Mouse (Mus musculus) embryonic stem cell, embryonic (primary cell): Measurements from ENCODE around the gene Prune1.

Experiments
- CTCF ChIA-PET, 4 experiments: fragments of 300-600 bp in 2 of 4; fragments of 350-600 bp in 2 of 4; sonication (Branson Sonifier 250); formaldehyde crosslinking; loops; one replicate each; lab custom pipeline; 2022; ENCODE audit warnings: inconsistent platforms in 2 of 4; lab: Charles Lee
- POLR2A ChIA-PET, 4 experiments: fragments of 300-600 bp in 2 of 4; fragments of 350-600 bp in 2 of 4; sonication (Branson Sonifier 250); formaldehyde crosslinking; loops; one replicate each; lab custom pipeline; 2022; ENCODE audit warnings: antibody characterized with exemption in 4 of 4, inconsistent platforms in 1 of 4; lab: Charles Lee

The Prune1 gene

DNA sequence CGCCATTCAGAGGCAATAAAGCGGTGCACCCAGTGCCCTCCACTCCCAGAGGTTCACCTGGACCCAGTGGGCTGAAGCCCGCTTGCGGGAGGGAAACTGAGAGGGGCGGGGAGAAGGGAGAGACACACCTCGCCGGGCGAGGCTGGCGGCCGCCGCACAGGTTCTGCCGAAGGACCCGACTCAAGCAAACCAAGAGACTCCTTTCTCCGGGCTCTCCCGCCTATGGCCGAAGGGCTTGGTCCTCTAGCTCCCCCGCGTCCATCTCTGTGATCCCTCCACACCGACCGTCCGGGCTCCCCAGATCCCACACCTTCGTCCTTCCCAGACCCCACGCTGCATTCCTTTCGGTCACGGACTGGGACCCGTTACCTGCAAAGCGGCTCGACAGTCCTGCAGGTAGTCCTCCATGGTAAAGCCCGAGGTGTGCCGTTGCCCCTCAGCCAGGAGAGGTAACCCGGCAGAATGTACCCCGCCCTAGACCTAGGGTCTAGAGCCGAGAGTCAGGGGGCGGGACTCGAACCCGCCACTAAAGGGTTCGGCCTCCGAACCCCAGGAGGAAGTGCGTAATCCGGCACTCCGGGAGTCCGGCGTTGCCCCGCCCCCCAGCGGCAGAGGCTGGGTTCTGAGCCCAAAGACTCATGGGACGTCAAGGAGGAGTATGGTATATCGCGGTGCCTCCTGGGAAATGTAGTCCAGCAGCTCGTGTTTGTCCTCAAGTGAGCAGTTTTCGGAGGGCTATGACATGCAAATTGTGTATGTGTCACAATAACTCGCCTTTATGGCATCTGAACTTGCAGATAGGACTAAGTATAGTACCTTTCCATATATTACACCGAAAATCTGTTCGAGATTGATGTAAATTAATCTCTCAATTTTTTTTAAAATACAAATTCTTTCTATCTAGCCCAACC lies at the start of gene Prune1, which contains the start of gene Mindy1:
TSS of gene Prune1 (minus strand) at position 861 of the 911 bp plus-strand sequence.
TSS of gene Mindy1 (plus strand) at position 130 of the 911 bp plus-strand sequence.
- ChIA-PET POLR2A (interaction anchor here (0.6 to 5.9 kb wide), 51 partner anchors 8 to 1198 kb away, joined by 3 to 51 read pairs (median 4); partner anchors contain the start of genes Cdc42se1 (in 2 of the 4), Cers2 (in 2 of the 4), Mllt11 (in 2 of the 4) and Bnipl (in 1 of the 4)), CTCF (interaction anchor here (0.6 to 1.6 kb wide), 13 partner anchors 9 to 868 kb away, joined by 3 to 5 read pairs (median 3); partner anchors contain the start of genes Cers2 (in 1 of the 4) and Gabpb2 (in 1 of the 4))

DNA sequence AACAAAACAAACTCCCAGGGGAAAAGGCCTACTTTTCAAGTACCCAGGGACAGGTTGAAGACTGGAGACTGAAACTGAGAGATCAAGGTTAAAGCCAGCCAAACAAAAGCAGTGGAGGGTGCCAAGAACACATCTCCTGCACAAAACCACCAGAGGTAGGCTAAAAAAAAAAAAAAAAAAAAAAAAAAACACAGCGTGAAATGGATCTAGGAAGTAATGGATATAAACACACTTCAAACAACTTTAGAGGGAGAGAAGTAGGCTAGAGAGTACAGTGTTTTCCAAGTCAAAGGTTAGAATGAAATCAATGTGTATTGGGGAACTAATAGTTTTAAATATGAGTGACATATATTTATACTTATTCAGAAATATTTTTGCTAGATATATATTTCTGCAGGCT lies 49.7 kb upstream of the Prune1 start:
- ChIA-PET CTCF (interaction anchor here in 1 of 4 experiments (0.5 kb wide), 1 partner anchor 181 kb away, joined by 4 read pairs; no protein-coding TSS in a partner anchor), POLR2A (no interaction called here)

DNA sequence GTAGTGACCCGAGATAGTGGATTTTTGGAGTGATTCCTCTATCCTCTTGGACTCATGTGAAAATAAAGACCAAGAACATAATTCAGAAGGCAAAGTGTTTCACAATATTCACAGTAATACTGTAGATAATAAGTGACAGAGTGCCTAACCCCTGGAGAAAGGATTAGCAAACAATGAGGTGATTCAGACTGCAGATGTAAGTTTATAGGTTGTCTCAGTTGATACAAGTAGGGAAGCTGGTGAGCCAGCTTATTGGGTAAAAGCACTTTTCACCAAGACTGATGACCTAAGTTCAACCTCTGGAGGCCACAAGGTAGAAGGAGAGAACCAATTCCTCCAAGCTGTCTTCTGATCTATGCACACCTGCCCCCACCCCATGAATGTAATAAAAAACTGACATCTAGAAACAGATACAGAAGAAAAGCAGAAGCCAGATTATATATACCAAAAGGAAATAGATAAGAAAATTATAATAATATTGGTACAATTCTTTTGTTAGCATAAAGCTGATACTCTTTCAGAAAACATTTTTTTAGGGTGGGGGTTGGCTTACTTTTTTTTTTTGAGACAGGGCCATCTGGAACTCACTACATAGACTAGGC lies 47.0 kb upstream of the Prune1 start:
- CTCF ChIA-PET: interaction anchor here in 2 of 4 experiments (1.0 to 1.6 kb wide), 2 partner anchors 10 to 11 kb away, joined by 4 to 6 read pairs; no protein-coding TSS in a partner anchor
- POLR2A ChIA-PET: interaction anchor here in 2 of 4 experiments (1.2 to 1.8 kb wide), 3 partner anchors 10 to 28 kb away, joined by 4 read pairs; no protein-coding TSS in a partner anchor

DNA sequence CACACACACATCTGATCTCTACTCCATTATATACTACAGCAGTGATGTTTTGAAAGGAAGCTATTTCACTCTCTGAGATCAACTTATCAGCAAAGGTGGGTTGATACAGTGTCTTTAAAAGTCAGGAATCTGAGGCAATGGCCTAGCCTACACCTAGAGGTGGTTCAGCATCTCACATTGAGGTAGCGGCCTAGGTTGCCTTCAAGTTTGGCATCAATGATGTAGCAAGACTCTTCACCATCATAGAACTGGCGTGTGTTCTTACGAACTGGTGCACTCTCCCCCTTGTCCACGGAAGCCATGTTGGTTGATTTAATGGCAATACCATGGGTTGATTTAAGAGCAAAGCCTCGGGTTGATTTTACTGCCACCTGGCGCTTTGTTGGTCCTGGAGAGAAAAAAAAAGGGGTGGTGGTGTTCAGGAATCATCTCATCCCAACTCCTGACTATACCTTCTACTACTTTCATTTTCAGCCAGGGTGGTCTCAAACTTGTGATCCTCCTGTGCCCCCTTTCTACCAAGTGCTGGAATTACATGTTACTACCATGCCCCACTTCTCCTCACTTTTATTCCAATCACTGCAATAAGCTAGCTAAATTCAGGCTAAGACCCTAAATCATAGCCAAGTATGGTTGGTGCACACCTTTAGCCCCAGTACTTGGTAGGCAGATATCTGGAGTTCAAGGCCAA lies 42.7 kb upstream of the Prune1 start:
- CTCF ChIA-PET: interaction anchor here in 2 of 4 experiments (0.6 to 1.3 kb wide), 6 partner anchors 10 to 618 kb away, joined by 3 to 4 read pairs (median 4); partner anchors contain the start of gene Cers2 (in 2 of the 2)
- POLR2A ChIA-PET: interaction anchor here in 3 of 4 experiments (0.5 to 1.4 kb wide), 8 partner anchors 8 to 151 kb away, joined by 3 to 5 read pairs (median 3); no protein-coding TSS in a partner anchor

DNA sequence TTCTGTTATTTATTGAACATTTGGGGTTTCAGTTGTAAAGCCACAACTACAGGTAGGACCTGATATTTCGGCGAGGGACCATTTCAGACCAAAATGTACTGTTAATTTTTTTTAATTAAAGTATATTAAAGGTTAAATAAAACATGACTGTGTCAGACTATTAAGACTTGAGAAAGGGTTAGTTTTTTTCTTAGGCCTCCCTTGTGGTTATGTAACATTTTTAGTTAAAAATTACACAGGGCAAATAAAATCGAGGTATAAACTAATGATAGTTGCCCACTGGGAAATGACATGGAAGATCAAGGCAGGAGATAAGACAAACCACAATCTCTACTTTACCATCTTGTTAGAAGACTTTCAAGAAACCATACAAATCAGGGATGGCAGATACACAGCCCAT lies 41.6 kb upstream of the Prune1 start:
- CTCF ChIA-PET: interaction anchor here in 1 of 4 experiments (1.8 kb wide), 1 partner anchor 13 kb away, joined by 8 read pairs; no protein-coding TSS in a partner anchor
- POLR2A ChIA-PET: interaction anchor here in 2 of 4 experiments (1.1 to 1.8 kb wide), 6 partner anchors 11 to 104 kb away, joined by 3 to 6 read pairs (median 4); no protein-coding TSS in a partner anchor

DNA sequence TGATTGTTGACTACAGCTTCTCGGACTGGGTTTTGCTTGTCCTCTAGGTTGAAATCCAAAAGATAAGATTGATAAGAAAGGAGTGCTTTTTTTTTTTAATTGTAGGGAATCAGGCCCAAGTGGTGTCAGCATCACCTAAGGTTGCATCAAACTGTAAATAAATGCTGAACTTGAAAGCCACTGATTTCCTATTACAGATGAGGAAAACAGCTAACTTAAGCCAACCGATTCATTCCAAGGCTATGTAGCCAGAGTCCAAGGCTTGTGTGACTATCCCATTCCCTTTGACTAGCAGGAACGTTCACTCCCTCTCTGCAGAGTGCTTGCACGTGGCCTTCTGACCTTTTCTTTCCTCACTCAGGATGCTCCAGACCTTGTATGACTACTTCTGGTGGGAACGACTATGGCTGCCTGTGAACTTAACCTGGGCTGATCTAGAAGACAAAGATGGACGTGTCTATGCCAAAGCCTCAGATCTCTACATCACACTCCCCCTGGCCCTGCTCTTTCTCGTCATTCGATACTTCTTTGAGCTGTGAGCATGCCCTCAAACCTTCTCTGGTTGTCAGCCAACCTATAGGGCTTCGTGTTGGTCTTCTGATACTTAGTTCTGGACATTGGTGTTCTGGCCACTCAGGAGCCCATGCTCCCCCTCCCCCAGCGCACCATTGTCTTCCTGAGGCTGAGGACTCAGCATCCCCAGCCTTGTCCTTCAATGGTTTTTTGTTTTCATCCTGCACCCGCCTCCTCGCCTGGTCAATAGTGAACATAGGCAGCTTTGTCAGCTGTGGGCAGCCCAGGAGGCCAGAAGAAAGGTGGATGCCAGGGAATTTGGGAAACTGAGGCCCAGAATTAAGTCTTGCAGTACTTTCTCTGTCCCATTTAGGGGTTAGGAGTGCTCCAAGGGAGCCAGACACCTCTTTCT lies 38.1 kb upstream of the Prune1 start:
- ChIA-PET CTCF (interaction anchor here in 2 of 4 experiments (1.0 to 1.6 kb wide), 2 partner anchors 9 to 30 kb away, joined by 4 to 5 read pairs; no protein-coding TSS in a partner anchor), POLR2A (interaction anchor here in 1 of 4 experiments (0.7 kb wide), 1 partner anchor 536 kb away, joined by 4 read pairs; no protein-coding TSS in a partner anchor)

DNA sequence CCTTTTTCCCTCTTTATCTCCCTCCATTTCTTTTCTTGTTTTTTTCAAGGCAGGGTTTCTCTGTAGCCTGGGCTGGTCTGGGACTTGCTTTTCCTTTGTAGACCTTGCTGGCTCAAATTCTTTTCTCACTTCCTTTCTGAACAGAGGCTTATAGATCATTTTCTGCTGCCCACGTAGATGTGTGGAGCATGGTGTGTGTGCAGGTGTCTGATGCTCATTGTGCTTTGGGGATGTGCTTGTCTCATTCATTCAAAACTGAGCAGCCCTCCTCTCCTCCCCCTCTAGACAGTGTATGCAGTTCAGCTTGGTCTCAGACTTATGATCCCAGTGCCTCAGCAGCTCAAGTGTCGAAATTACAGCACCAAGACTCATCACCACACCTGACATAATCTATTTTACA lies 37.2 kb upstream of the Prune1 start:
- ChIA-PET CTCF (interaction anchor here in 2 of 4 experiments (0.5 to 2.1 kb wide), 5 partner anchors 9 to 106 kb away, joined by 3 to 8 read pairs (median 4); no protein-coding TSS in a partner anchor), POLR2A (interaction anchor here in 3 of 4 experiments (0.8 to 1.0 kb wide), 4 partner anchors 9 to 115 kb away, joined by 3 to 5 read pairs (median 4); partner anchors contain the start of gene Arnt (in 1 of the 3))

DNA sequence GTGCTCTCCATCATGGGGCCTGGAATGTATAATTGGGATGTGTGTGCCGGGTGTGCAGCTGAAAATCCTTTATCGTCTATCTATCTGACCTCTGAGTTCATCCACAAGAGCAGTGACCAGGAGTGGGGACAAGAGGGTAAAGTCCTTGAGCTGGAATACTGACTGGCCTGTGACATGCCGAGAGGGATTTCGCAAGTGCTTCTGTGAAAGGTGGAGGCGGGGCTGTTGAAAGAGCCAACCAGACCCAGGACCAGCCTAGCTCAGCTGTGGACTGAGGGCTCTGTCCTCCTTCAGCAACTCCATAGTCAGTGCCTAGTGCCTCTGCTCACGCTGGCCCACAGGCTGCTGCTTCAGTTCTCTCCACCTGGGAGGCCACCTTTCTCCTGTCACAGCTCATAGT lies 36.7 kb upstream of the Prune1 start:
- POLR2A ChIA-PET: interaction anchor here in 3 of 4 experiments (0.8 to 1.2 kb wide), 5 partner anchors 10 to 176 kb away, joined by 3 to 5 read pairs (median 3); partner anchors contain the start of gene Arnt (in 1 of the 3)
- CTCF ChIA-PET: interaction anchor here in 3 of 4 experiments (0.5 to 2.1 kb wide), 6 partner anchors 8 to 105 kb away, joined by 3 to 8 read pairs (median 4); no protein-coding TSS in a partner anchor

DNA sequence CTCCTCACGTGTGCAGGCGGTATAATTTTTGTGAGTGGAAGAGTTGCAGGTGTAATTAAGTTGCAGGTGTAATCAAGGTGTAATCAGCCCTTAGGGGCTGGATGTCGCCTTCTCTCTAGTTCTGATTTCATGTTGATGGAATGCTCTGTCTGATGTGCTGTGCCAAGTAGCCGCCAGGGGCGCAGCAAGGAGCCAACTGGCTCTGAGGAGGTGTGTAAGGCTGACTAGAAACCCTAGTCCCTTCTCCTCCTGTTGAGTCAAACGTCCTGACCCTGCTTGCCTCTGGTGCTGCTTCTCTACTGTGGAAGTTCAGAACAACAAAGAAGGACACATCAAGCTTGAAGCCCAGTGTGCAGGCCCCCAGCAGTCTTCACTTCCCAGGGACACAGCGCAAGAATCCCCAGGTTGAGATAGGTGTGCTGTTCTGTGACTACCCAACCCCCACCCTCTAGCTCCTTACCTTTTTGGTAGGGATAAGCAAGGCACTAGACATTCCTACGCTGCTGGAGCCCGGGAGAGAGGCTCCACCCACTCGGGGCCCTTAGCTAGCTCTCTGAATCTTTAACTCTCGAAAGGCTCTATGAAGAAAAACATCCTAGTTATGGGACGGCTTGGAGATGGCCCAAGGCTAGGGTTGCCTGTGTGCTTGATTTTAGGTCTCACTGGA lies 35.7 kb upstream of the Prune1 start:
- ChIA-PET POLR2A (interaction anchor here in 3 of 4 experiments (0.6 to 1.7 kb wide), 12 partner anchors 16 to 468 kb away, joined by 3 to 6 read pairs (median 3); partner anchors contain the start of genes Gabpb2 (in 2 of the 3) and Prune1 (in 1 of the 3)), CTCF (interaction anchor here in 3 of 4 experiments (0.7 to 2.1 kb wide), 5 partner anchors 9 to 86 kb away, joined by 3 to 8 read pairs (median 3); no protein-coding TSS in a partner anchor)

DNA sequence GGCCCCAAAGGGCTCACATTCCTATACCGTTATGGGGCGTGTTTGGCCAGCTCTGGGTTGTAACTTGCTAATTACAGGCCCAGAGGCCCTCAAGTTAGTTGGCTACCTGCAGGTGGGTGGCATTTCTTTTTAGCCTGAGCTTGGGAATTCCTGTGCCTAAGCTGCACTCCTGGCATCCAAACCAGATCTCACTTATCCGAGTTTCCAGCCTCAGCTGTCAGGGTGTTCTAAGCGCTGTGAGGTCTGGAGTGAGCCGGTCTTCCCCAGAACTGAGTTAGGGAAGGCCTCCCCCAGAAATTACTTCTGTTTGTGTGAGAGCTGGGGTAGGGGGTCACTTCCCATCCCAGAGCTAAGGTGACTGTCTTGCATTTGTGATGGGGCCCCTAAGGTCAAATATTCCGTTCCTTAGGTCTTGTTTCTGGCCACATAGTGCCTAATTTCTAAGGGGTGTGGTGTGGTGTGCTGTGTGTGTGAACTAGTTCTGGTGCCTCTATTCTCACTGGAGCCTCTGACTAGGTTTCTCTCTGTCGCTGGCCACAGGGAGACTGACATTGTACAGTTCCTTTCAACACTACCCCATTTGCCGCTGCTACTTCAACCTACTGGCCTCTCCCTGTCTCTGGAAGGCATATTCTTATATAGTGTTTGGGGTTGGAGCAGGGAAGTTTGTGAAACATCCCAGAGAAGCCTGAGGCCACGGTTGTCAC lies 34.1 kb upstream of the Prune1 start:
- ChIA-PET POLR2A (interaction anchor here in 3 of 4 experiments (0.7 to 3.2 kb wide), 20 partner anchors 8 to 301 kb away, joined by 3 to 17 read pairs (median 4); partner anchors contain the start of genes Mindy1 (in 2 of the 3), Prune1 (in 2 of the 3), Mllt11 (in 1 of the 3) and Zfp687 (in 1 of the 3)), CTCF (interaction anchor here in 2 of 4 experiments (0.6 to 0.7 kb wide), 4 partner anchors 23 to 347 kb away, joined by 3 to 5 read pairs (median 4); no protein-coding TSS in a partner anchor)

DNA sequence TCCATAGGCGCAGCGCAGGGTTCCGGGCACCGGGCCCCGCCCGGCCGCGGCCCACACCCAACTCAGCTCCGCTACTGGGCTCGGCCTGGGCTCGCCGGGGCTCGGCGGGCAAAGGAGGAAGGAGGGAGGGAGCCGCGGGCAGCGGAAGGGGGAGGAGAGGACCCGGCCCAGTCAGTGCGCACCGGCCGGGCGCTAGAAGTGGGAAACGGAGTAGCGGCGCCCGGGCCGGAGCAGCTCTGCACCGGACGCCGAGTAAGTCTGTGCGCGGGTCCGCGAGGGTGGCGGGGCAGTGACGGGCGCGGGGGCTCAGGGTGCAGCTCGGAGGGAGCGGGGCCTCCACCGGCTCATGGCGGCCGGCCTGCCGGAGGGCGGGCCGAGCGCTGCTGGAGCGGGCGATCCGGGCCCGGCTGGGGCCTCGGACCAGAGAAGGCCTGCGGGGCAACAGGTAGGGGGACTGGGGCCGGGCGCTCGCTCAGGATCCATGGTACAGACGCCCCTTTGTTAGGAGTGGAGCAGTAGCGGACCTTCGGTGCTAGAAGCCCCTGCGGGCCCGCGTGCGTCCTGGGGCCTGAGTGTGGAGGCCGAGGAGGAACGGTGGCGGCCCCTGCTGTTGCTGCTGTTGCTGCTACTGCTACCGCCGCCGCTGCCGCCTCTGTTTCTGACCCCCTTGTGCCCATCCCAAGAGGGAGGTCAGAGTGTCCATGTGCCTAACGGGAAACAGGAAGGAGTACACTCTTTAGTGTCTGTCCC lies 33.4 kb upstream of the Prune1 start:
- POLR2A ChIA-PET: interaction anchor here in 3 of 4 experiments (0.7 to 3.2 kb wide), 36 partner anchors 9 to 636 kb away, joined by 3 to 17 read pairs (median 4); partner anchors contain the start of genes Mindy1 (in 2 of the 3), Prune1 (in 2 of the 3), Anxa9 (in 1 of the 3) and Arnt (in 1 of the 3)
- CTCF ChIA-PET: interaction anchor here in 2 of 4 experiments (1.0 to 1.9 kb wide), 3 partner anchors 10 to 34 kb away, joined by 3 to 4 read pairs (median 4); no protein-coding TSS in a partner anchor

DNA sequence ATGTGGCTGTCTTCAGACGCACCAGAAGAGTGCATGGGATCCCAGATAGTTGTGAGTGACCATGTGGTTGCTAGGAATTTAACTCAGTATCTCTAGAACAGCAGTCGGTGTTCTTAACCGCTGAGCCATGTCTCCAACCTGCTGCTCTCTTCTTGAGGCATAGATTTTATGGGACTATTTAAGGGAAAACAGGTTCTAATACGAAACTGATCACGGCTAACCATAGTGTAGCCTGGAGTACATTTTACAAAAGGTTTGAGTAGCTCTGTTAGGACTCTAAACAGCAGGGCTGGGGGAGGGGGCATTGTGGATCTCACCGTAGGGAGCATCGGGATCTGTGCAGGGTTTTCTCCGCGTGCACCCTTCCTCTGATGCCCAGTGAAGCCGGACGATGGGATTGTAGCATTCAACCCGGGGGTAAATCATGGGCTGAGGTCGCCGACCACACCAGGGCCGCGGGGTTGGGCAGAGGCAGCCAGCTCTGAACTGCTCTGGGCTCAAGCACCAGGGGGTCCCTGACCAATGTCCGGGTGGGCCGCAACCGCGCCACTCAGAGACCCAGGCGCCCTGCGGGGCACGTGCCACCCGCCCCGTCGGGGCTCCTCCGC lies 32.7 kb upstream of the Prune1 start, which contains the start of gene Cers2:
TSS of gene Cers2 (plus strand) at position 306 of the 608 bp plus-strand sequence.
- CTCF ChIA-PET: interaction anchor here in 3 of 4 experiments (0.6 to 1.9 kb wide), 5 partner anchors 10 to 45 kb away, joined by 3 to 11 read pairs (median 4); no protein-coding TSS in a partner anchor
- POLR2A ChIA-PET: interaction anchor here in 3 of 4 experiments (0.6 to 3.2 kb wide), 30 partner anchors 8 to 637 kb away, joined by 3 to 17 read pairs (median 4); partner anchors contain the start of genes Mindy1 (in 2 of the 3), Prune1 (in 2 of the 3), Anxa9 (in 1 of the 3) and Arnt (in 1 of the 3)

DNA sequence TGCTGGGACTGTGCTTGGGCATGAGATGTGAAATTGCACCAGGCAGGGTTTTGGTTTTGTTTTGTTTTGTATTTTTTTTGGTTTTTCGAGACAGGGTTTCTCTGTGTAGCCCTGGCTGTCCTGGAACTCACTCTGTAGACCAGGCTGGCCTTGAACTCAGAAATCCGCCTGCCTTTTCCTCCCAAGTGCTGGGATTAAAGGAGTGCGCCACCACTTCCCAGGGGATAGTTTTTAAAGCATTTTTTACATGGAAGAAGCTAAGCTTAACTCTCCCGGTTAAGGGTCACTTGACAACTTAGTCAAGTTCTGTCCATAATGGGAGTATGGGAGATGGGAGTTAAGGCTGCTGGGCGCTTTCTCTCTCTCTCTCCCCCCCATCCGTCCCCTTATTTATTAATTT lies 32.2 kb upstream of the Prune1 start:
- POLR2A ChIA-PET: interaction anchor here in 3 of 4 experiments (0.6 to 3.2 kb wide), 23 partner anchors 8 to 638 kb away, joined by 3 to 17 read pairs (median 4); partner anchors contain the start of genes Mindy1 (in 2 of the 3), Prune1 (in 2 of the 3), Anxa9 (in 1 of the 3) and Arnt (in 1 of the 3)
- CTCF ChIA-PET: interaction anchor here in 3 of 4 experiments (0.6 to 1.9 kb wide), 4 partner anchors 11 to 44 kb away, joined by 3 to 11 read pairs (median 4); no protein-coding TSS in a partner anchor
